Mouse (Mus musculus) neural tube, embryonic 10.5 days (tissue): ENCODE measurements at regions not wholly inside any gene's neighbourhood (a gene's known extent, or its start where the extent isn't known, plus 50 kb on each side); places are given as distances from the start of the nearest gene placed in this dataset.
"Not testable (repeated sequence)": the region's sequence is repeated elsewhere in the genome, so short reads cannot be mapped to it uniquely, and the experiment has no call there.

Experiments
- DNase-seq: peaks from one replicate; pipeline ENCODE4 v3.0.0-alpha.2; 2017; ENCODE audit warnings: low spot score; ENCODE audit errors: extremely low spot score

- no peak for DNase-seq
These were observed 68.6 kb downstream of the Tomm20 start for GRCm38 (mm10) chr8:126877039-126877365.

GRCm38 (mm10) chr8:126876300-126877038, 69.2 kb downstream of the Tomm20 start:
- DNase-seq, result peak; percentile 44

- DNase-seq, result no peak
These were observed 70.0 kb downstream of the Tomm20 start for GRCm38 (mm10) chr8:126875491-126876155.

- no peak for DNase-seq
These were observed 70.8 kb downstream of the Tomm20 start for GRCm38 (mm10) chr8:126874846-126875245.

DNA sequence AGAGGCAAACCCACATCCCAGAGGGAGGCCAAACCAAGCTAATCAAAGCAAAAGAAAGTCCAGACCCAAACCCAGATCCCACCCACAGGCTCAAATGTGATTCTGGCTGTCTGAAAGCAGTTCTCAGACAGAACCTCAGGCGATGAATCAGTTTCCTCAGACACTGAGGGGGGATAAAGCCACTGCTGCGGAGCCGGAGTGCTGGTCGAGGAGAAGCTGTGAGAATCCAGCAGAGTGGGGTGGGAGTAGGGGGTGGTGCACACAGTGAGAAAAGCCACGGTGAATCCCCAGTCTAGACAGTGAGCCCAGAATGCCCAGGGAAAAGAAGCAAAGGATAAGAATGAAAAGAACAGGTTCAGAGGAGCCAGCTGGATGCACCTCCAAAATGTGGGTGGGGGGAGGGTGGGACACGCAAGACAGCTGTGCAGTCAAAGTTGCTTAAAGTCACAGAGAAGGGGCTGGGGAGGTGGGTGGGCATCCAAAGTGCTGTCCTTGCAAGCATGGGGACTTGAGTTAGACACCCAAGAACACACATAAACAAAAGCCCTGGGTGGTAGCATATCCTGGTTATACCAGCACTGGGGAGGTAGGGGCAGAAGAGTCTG, 71.4 kb downstream of the Tomm20 start:
- no peak for DNase-seq

DNA sequence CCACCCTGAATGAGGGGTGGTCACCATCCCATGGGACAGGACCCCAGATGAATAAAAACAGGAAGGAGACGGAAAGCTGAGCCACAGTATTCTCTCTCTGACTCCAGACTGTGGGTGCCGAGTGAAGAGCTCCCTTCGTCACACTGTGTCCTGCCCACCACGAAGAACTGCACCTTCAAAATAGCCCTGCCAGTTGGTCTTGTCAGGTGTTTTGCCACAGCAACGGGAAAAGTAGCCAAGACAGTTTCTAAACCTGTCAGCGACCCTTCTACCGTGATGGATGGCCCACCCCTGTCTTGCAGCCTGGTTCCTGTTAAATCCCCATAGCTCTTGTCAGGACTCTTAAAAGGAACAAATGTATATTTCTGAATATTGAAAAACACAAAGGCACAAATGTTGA, 72.3 kb downstream of the Tomm20 start:
- no peak for DNase-seq

DNA sequence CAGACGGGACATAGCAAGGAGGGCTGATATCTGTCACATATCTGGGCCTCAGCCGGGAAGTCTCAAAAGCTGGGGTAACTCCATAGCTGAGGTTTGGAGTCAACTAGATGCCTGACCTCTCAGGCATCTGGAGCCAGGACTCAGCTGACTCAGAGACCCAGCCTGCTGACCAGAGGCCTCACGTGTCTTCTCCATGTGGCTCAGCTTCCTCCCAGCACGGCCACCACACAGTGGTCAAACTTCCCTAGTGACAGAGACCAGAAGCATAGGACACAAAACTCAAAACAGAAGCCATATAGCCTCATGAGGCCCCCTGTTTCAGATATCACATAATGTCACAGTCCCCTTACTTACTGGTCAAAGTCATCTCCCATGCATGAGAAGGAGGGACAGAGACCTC, 73.1 kb downstream of the Tomm20 start:
- DNase-seq, result no peak

- no peak for DNase-seq
These were observed 73.5 kb downstream of the Tomm20 start for GRCm38 (mm10) chr8:126872133-126872532.

- DNase-seq, result no peak
These were observed 76.2 kb downstream of the Tomm20 start for GRCm38 (mm10) chr8:126869464-126869850.

DNA sequence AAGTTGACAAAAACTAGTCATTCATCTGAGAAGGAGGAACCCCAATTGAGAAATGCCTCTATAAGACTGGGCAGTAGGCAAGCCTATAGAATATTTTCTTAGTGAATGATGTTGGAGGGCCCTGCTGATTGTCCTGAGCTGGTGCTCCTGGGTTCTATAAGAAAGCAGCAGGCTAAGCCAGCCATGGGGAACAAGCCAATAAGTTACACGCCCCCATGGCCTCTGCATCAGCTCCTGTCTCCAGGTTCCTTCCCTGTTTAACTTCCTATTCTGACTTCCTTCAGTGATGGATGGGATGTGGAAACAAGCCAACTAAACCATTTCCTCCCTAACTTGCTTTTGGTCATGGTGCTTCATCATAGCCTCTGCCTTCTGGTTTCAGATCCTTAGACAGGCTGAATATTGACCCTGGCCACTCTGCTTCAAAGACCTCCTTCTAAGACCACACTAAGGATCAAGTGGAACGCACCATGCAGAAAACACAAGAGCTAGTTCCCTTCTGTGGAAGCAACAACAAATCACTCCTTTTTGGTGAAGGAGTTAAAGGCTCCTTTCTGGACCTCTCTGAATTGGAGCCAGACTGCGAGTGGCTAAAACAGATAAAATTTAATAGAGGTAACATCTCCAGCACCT, 76.7 kb downstream of the Tomm20 start:
- DNase-seq, result no peak

- no peak for DNase-seq
These were observed 78.3 kb downstream of the Tomm20 start for GRCm38 (mm10) chr8:126867121-126867988.

- DNase-seq, result no peak
These were observed 81.2 kb downstream of the Tomm20 start for GRCm38 (mm10) chr8:126864314-126864948.

GRCm38 (mm10) chr8:126863661-126864060, 82.0 kb downstream of the Tomm20 start:
- DNase-seq, result not testable (repeated sequence)

DNA sequence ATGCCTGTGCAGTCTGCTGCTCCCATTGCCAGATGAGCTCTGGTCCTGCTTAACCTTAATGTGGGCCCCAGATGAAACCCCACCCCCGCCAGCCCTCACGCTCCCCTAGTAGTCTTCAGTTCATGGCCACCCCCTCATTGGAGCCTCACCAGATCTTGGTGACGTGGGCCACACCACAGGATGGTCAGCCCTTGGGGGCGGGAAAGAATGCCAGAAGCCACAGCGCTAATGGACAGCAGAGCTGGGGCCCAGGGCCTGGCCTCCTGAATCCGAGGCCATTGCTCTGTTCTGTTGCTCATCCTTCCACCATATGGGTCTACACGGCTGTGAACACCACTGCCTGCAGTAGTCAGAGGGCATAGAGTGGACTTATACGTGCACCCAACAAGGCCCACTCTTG, 83.9 kb downstream of the Tomm20 start:
- no peak for DNase-seq

DNA sequence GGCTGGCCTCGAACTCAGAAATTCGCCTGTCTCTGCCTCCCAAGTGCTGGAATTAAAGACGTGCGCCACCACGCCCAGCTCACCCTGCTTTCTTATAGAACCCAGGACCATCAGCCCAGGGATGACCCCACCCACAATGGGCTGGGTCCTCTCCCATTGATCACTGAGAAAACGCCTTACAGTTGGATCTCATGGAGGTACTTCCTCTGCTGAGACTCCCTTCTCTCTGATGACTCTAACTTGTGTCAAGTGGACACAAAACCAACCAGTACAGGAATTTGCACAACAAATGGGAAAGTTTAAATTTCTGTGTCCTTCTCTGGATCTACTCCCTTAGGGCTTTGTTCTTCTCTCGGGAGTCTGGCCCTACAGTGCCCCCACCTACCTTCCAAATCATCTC, 85.0 kb downstream of the Tomm20 start:
- no peak for DNase-seq

DNA sequence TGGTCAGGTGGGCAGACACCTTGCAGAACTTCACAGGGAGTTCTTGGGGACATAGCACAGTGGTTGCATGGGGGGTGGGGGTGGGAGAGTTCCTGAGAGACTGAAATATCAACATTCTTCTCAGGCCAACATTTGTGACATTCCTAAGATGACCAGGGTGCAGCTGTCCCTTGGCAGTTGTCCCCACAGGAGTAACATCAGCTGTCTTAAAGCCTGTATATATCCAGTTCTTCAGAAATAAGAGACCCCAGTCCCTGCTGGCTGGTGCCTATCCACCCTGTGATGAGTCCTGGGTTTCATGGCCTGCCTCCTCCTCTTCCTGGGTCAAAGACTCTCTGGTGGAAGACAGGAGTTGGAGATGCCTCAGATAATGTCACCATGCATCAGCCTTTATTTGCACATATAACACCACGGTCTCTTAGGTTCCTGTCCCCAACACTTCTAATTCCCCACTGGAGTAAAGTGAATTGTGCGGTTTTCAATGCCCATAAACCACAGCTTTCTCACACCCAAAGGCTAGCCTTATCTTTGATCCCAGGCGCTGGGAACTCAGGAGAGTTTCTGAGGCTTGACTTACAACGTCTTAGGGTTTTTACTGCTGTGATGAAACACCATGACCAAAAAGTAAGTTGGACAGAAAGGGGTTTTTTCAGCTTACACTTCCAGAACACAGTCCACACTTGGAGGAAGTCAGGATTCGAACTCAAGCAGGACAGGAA, 85.8 kb downstream of the Tomm20 start:
- no peak for DNase-seq

DNA sequence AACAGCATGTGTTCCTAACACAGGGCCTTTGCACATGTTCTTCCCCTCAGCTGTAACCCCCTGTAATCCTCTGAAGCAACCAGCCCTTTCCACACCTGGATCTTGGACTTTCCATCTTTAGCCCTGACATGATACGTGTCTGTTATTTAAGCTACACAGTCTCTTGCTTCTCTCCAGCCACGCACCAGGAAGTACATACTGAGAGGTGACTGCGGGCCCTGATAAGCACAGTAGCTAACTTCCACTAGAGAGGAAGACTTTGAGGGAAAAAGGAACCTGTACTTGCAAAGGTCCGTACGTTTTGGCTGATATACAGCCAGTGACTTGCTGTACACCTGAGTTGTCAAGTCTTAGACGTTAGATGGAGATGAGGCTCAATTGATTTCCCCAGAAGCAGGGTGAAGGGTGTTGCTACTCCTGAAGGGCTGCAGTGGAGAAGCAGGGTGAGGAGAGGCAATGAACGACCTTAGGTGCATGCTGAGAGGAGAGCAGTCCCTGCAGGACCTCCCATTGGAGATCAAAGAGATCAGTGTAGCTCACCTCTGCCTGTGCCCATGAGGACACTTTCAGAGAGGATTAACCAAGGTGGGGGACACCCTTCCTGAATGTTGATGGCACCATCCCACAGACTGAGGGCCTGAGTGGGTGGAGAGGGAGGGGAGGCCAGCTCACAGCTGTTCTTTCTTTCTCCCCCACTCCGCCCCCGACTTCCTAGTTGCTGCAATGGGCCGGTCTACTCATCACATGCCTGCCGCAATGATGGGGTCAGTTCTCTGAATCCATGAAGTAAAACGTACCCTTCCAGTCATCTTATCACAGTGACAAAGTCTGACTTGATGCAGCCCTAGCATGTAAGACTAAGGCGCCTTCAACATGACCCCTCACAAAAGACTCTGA, 88.1 kb downstream of the Tomm20 start:
- no peak for DNase-seq

GRCm38 (mm10) chr8:126855914-126856313, 89.7 kb downstream of the Tomm20 start:
- DNase-seq, result no peak

GRCm38 (mm10) chr8:126855056-126855609, 90.5 kb downstream of the Tomm20 start:
- no peak for DNase-seq
